Mouse (Mus musculus) midbrain, embryonic 15.5 days (tissue): ENCODE data around the gene Tmem232. TPM values are rescaled to one million over a fixed set of nuclear protein-coding genes. Genes with fewer than 3 reads are reported as not detected.
"Not testable (repeated sequence)": the region's sequence is repeated elsewhere in the genome, so short reads cannot be mapped to it uniquely, and the experiment has no call there.

Experiments used
- ATAC-seq: fragments of 200-750 bp; cut with Nextera tagmentation; replicated peaks from 2 replicates; pipeline ENCODE4 v1.8.0; 2017; ENCODE audit warnings: moderate TSS enrichment
- H3K27ac ChIP-seq: fragments of 300-500 bp; sonication (generic); 2 replicates; pipeline ENCODE4 v1.5.1; 2015; ENCODE audit warnings: mild to moderate bottlenecking, inconsistent platforms
- H3K27me3 ChIP-seq: fragments of 300-500 bp; sonication (generic); replicated peaks from 2 replicates; pipeline ENCODE4 v1.6.1; 2015; ENCODE audit warnings: inconsistent platforms
- H3K36me3 ChIP-seq: fragments of 300-500 bp; sonication (generic); replicated peaks from 2 replicates; pipeline ENCODE4 v1.6.1; 2015; ENCODE audit warnings: inconsistent platforms
- H3K4me1 ChIP-seq: fragments of 300-500 bp; sonication (generic); 2 replicates; pipeline ENCODE4 v1.6.1; 2015; ENCODE audit warnings: inconsistent platforms
- H3K4me2 ChIP-seq: fragments of 300-500 bp; sonication (generic); 2 replicates; pipeline ENCODE4 v1.6.1; 2015; ENCODE audit warnings: inconsistent platforms, mild to moderate bottlenecking, moderate library complexity
- H3K4me3 ChIP-seq: fragments of 300-500 bp; sonication (generic); 2 replicates; pipeline ENCODE4 v1.5.1; 2015; ENCODE audit warnings: mild to moderate bottlenecking, inconsistent platforms
- H3K9ac ChIP-seq: fragments of 300-500 bp; sonication (generic); 2 replicates; pipeline ENCODE4 v1.6.1; 2015; ENCODE audit warnings: mild to moderate bottlenecking, inconsistent platforms
- H3K9me3 ChIP-seq: fragments of 300-500 bp; sonication (generic); 2 replicates; pipeline ENCODE4 v1.6.1; 2016; ENCODE audit warnings: inconsistent platforms
- WGBS: fragments of 180-500 bp; shearing (Covaris S2); methylation state at CpG from one replicate; pipeline ENCODE4 v1.1.7; 2015; ENCODE audit warnings: mixed read lengths; 5-methylcytosine and 5-hydroxymethylcytosine counted together
- polyA plus RNA-seq: library from polyadenylated mRNA; unstranded; fragments of >200 nt; fragmentation: Nextera tagmentation; extraction: Ambion mirVana; gene quantifications from 2 replicates; pipeline ENCODE4 v1.2.1, GENCODE M21; 2015

The Tmem232 gene
- polyA plus RNA-seq, 1 experiment from 2014 or later: 0.48 TPM

DNA sequence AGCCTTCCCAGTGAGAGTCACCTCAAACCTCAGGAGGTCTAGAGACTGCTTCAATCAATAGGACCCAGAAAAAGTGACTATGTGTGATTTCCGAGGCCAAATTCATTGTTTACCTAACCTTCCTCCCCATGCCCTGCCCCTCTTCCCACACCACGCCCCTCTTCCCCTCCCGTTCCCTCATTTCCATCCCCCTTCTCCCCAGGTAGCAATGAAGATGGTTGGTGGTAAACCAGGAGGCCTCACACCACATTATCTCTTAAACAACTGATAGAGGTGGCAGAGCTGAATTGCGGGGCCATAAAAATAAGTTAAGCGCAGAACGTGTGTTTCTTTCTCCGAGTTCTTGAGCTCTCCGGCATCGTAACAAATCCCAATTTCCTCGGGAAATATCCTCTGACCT lies 55.9 kb downstream of the Tmem232 start:
- 87% methylated on average over 10 of the region's 10 CpGs for WGBS
- Histone ChIP-seq H3K27me3 (no peaks in the 10 kb centered on the region), H3K4me2 (no peak overlapping the region), H3K27ac (no peak overlapping the region), H3K4me3 (no peak overlapping the region), H3K36me3 (no peaks in the 10 kb centered on the region), H3K9ac (no peak overlapping the region), H3K9me3 (no peaks in the 10 kb centered on the region), H3K4me1 (no peaks in the 10 kb centered on the region)
- ATAC-seq: no peak

DNA sequence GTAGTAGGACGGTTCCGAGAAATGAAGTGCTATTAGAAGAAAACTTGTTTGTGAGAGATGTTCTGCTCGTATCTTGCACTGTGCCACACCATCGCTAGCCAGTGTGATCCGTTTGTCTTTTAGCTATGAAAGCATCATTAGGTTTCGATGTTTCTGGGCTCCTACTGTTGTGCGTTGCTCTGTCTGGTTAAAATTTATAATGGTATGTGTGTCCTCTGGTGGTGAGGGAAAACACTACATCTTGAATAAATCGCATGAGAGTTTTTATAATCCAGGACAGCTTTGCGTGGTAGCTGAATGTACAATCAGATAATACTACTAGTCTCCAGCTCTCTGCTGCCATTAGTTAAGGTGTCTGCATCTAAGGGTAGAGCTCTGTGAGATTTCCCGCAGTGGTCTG lies 63.8 kb downstream of the Tmem232 start:
- Histone ChIP-seq H3K9ac (no peak overlapping the region), H3K4me2 (no peak overlapping the region), H3K36me3 (no peaks in the 10 kb centered on the region), H3K27me3 (no peaks in the 10 kb centered on the region), H3K4me3 (no peak overlapping the region), H3K4me1 (no peaks in the 10 kb centered on the region), H3K9me3 (no peaks in the 10 kb centered on the region), H3K27ac (no peak overlapping the region)
- WGBS: 91% methylated on average over 10 of the region's 10 CpGs
- ATAC-seq: no peak

DNA sequence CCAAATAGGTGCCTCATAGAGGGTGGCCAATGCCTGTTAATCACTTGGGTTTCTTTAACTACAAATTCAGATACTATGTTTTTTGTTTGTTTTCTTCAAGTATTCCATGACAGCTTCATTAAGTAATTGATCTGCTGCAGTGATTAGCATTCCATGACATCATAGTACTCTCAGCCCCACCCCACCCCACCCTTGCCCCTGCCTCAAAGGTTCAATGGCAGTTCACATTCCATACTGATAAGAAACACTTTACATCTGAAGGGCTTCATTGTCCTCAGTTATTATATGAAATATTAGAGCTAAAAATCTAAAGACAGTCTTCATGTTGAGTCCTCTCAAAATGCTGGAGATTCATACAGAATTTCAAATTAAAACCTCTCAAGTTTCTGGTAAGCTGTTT lies 89.8 kb downstream of the Tmem232 start:
- H3K4me2 ChIP-seq: no peak overlapping the region
- no peaks in the 10 kb centered on the region for H3K4me1 ChIP-seq
- no peak for ATAC-seq
- no peaks in the 10 kb centered on the region for H3K27me3 ChIP-seq
- H3K9ac ChIP-seq: no peak overlapping the region
- H3K27ac ChIP-seq: no peak overlapping the region
- no peaks in the 10 kb centered on the region for H3K9me3 ChIP-seq
- no peaks in the 10 kb centered on the region for H3K36me3 ChIP-seq
- H3K4me3 ChIP-seq: no peak overlapping the region

DNA sequence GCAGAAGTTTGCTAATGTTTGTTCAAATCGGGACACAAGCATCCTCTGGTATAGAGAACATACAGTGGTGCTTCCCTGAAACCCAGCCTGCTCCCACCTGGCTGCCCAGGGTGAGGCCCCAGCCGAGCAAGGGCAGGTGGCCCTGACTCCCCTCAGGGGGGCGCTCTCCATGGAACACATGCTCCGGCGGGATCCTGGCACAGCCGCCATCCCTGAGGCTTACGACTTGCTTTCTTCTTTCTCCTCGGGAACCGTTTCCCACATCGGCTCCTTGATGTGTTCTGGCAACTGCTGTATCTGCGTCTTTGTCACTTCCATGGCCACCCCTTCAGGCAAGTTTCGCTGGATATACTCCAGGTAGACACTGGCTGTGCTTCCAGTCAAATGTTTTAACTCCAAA lies 102.7 kb downstream of the Tmem232 start:
- not testable (repeated sequence) for H3K4me2 ChIP-seq, H3K4me1 ChIP-seq, H3K27me3 ChIP-seq, H3K36me3 ChIP-seq, H3K27ac ChIP-seq, H3K4me3 ChIP-seq, H3K9me3 ChIP-seq, H3K9ac ChIP-seq, ATAC-seq
- 91% methylated on average over 12 of the region's 12 CpGs for WGBS

DNA sequence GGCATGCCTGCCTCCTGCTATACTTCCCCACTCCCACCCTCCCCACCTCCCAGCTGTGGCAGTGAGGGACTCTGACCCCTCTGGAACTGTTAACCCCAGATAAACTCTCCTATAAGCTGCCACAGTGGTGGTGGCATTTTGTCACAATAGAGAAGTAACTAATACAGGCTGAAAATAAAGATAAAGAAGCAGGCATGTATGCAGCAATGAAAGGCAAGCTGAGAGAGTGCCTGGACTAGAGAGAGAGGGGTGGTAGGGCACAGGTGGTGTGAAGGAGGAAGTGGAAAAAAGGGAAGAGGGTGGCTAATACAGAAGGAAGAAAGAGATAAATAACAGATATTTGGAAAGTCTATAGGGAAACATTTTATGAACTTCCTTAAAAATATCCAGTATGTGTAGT lies 121.5 kb downstream of the Tmem232 start:
- Histone ChIP-seq H3K4me3 (no peak overlapping the region), H3K27ac (no peak overlapping the region), H3K27me3 (no peaks in the 10 kb centered on the region), H3K4me2 (no peak overlapping the region), H3K4me1 (no peaks in the 10 kb centered on the region), H3K36me3 (no peaks in the 10 kb centered on the region), H3K9ac (no peak overlapping the region), H3K9me3 (no peaks in the 10 kb centered on the region)
- ATAC-seq: no peak

DNA sequence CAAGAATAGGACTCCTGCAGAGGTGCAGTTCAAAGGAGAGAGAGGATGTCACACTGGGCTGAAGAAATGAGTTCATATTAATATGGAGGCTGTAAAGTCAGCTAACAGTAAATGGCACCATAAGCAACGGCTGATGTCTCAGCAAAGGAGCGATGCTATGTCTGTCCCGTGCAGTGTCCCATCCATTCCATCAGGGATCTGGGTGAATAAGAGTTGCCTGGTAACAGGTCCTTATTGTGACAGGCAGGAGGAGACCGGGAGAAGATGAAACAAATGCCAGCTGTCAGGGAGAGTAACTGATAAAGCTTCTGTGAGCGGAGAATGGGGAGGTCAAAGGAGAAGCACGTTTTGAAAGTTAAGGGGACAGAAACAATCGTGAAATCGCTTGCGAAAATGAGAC lies 135.3 kb downstream of the Tmem232 start:
- H3K9me3 ChIP-seq: no peaks in the 10 kb centered on the region
- no peak overlapping the region for H3K27ac ChIP-seq
- 0 out of 2 replicates have a peak, but pooled peaks cover 4% of the 10 kb centered on the region for H3K4me1 ChIP-seq
- peak overlapping the region; percentile 24 for H3K4me2 ChIP-seq
- no peaks in the 10 kb centered on the region for H3K27me3 ChIP-seq
- WGBS: 18% methylated on average over 9 of the region's 9 CpGs
- peak; percentile 62; the same call in 1 of the 2 replicates for ATAC-seq
- no peaks in the 10 kb centered on the region for H3K36me3 ChIP-seq
- H3K4me3 ChIP-seq: no peak overlapping the region
- H3K9ac ChIP-seq: no peak overlapping the region

DNA sequence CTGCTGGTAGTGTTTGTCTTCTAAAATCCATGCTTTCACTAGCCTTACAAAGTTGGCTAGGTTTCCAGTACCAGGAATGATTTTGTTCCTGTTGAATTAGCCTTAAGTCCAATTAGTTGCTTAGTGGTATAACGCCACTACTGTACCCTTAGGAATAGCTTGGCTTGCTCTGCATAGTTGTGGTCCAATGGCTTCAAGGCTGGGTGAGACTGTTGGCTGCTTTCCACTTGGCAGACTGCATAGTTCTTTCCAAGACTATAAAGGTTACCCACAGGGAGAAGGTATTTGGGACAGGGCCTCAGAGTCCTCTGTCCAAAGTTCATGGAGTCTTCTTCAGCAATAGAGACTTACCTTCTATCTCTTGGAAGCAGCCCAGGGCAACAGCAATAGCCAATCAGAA lies 139.7 kb downstream of the Tmem232 start:
- 0 out of 2 replicates have a peak, but pooled peaks cover 4% of the 10 kb centered on the region for H3K4me1 ChIP-seq
- ATAC-seq: no peak
- H3K36me3 ChIP-seq: no peaks in the 10 kb centered on the region
- WGBS: 76% methylated on average over 1 of the region's 1 CpGs
- H3K4me2 ChIP-seq: no peak overlapping the region
- no peak overlapping the region for H3K9ac ChIP-seq
- H3K9me3 ChIP-seq: no peaks in the 10 kb centered on the region
- H3K27ac ChIP-seq: no peak overlapping the region
- H3K27me3 ChIP-seq: no peaks in the 10 kb centered on the region
- H3K4me3 ChIP-seq: no peak overlapping the region

DNA sequence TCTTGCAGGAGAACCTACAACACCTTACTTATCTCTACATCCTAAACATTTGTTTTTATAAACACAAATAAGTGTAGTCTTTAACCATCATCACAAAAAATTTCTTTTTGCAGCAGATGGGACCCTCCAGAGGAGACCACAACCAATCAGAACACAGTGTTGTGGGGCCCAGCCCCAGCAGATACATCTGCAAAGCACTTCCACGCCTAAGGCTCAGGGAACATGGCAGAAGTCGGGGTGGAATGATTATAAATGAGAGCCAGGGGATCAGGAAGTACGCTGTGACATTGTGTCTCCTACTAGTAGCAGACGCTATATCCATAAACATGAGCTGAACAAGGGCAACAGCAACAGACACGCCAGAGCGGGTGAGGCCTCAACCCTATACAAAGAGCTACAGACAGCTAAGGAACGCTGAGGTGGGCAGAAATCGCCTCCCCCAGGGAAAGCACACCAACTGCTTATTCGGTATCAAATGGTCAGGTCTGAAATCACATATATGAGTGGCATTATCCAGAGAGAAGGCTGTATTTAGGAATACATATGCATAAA lies 156.1 kb downstream of the Tmem232 start:
- no peak overlapping the region for H3K9ac ChIP-seq
- 49% methylated on average over 9 of the region's 9 CpGs for WGBS
- no peak overlapping the region for H3K4me2 ChIP-seq
- no peaks in the 10 kb centered on the region for H3K4me1 ChIP-seq
- H3K9me3 ChIP-seq: no peaks in the 10 kb centered on the region
- no peak for ATAC-seq
- no peaks in the 10 kb centered on the region for H3K36me3 ChIP-seq
- H3K27me3 ChIP-seq: no peaks in the 10 kb centered on the region
- H3K4me3 ChIP-seq: no peak overlapping the region
- no peak overlapping the region for H3K27ac ChIP-seq

DNA sequence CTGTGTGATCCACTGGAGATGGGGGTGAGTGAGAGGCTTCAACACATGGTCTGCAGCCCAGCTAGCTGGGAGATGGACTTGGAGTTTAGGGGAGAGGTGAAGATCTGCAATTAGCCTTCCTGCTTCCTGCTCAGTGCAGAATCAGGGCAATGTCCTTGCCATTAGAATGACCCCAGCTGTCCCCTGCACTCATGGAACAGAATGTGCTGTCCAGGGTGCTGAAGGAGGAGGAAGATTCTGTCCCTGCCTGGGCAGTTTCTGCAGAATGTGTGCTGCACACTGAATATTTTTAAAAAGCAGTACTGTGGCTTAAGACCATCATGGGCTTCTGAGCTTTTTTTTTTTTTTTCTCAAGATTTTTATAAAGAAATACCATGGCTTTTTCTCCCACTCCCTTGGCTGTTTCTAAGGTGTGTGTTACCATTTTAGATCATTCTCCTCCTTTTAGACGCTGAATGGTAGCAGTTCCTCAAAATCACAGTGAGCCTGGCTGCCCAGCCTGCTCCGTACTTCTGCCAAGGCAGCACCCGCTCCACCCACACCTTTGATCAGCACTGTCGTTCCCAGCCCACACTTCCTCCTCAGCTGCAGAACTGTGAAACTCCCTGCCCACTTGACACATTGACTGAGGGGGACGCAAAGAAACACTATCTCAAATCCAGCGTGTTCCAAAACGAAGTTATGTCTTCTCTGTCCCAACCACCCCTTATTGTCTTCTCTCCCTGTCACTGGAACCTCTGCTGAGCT lies 170.4 kb downstream of the Tmem232 start:
- Histone ChIP-seq H3K4me1 (no peaks in the 10 kb centered on the region), H3K9me3 (no peaks in the 10 kb centered on the region), H3K4me3 (no peak overlapping the region), H3K27me3 (no peaks in the 10 kb centered on the region), H3K27ac (no peak overlapping the region), H3K36me3 (no peaks in the 10 kb centered on the region), H3K4me2 (no peak overlapping the region), H3K9ac (no peak overlapping the region)
- 52% methylated on average over 7 of the region's 7 CpGs for WGBS
- ATAC-seq: no peak

DNA sequence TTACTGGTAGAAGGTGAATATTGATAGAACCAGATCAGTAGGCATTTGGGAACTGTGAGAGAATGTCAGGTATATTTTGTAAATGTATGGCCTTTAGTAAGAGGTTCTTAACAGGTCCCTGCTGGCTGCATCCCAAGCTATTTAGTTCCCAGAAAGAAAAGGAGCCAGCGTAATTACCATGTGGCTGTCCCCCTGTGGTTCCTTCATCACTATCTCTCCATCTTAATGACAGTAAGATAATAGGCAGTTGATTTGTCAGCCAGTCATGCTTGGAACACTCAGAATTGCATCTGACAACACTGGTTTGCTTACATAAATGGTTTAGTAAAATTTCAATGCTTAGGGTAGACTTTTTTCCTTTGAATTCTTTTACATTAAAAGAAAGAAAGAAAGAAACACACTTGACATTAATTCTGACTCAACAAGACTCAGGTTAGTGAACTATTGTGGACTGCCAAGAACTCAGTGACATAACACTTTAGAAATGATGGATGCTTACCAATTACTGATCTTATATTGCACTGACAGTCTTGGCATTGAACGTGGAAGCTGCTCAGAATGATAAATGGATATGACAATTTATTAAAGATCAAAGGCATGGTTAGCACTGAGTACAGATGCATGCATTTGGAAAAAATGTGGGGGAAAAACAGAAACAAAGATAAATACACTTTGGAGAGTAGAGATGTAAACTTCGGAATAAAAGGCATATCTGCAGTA lies 174.9 kb downstream of the Tmem232 start:
- no peak for ATAC-seq
- no peak overlapping the region for H3K9ac ChIP-seq
- no peak overlapping the region for H3K4me2 ChIP-seq
- no peaks in the 10 kb centered on the region for H3K9me3 ChIP-seq
- H3K4me3 ChIP-seq: no peak overlapping the region
- H3K4me1 ChIP-seq: no peaks in the 10 kb centered on the region
- no peak overlapping the region for H3K27ac ChIP-seq
- whole genome bisulfite sequencing: 60% methylated on average over 3 of the region's 3 CpGs
- no peaks in the 10 kb centered on the region for H3K27me3 ChIP-seq
- no peaks in the 10 kb centered on the region for H3K36me3 ChIP-seq

DNA sequence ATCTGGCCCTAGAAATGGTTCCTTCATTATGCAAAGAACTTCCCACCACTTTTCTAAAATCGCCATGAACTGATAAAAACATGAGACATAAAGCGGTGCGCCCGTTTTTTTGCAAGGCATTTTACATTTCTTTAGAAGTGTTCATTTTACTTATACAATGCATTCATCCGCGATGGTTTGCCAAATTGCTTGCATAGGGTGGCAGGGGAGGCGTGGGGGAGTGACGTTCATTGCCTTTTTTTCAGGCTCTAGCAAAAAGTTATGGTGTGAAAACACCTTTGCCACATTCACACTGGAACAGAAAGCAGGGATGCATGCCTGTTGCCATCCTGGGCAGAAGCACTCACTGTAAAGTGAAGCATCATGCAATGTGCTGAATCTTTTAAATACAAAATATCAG lies 188.7 kb downstream of the Tmem232 start:
- no peaks in the 10 kb centered on the region for H3K9me3 ChIP-seq
- no peak overlapping the region for H3K4me3 ChIP-seq
- no peaks in the 10 kb centered on the region for H3K4me1 ChIP-seq
- no peaks in the 10 kb centered on the region for H3K27me3 ChIP-seq
- no peak overlapping the region for H3K4me2 ChIP-seq
- H3K36me3 ChIP-seq: no peaks in the 10 kb centered on the region
- no peak overlapping the region for H3K9ac ChIP-seq
- ATAC-seq: no peak
- H3K27ac ChIP-seq: no peak overlapping the region
- WGBS: 92% methylated on average over 8 of the region's 8 CpGs

DNA sequence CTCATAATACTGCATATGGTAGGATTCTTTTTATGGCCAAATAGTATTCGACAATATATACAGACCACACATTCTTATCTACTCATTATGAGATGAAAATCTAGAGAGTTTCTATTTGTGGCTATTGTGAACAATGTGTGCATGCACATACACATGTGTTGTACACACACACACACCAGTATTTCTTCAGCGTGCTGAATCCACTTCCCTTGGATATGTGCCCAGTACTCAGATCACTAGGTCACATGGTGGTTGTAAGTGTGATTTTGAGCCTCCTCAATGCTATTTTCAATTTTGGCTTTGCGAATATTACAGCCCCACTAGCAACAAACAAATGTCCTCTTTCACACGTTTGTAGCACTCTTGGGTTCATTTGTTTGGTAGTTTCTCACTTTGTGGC lies 200.6 kb downstream of the Tmem232 start:
- H3K36me3 ChIP-seq: no peaks in the 10 kb centered on the region
- no peaks in the 10 kb centered on the region for H3K27me3 ChIP-seq
- no peak for ATAC-seq
- WGBS: 80% methylated on average over 4 of the region's 4 CpGs
- H3K4me1 ChIP-seq: no peaks in the 10 kb centered on the region
- H3K9ac ChIP-seq: no peak overlapping the region
- H3K27ac ChIP-seq: no peak overlapping the region
- H3K4me2 ChIP-seq: no peak overlapping the region
- H3K4me3 ChIP-seq: no peak overlapping the region
- H3K9me3 ChIP-seq: no peaks in the 10 kb centered on the region

DNA sequence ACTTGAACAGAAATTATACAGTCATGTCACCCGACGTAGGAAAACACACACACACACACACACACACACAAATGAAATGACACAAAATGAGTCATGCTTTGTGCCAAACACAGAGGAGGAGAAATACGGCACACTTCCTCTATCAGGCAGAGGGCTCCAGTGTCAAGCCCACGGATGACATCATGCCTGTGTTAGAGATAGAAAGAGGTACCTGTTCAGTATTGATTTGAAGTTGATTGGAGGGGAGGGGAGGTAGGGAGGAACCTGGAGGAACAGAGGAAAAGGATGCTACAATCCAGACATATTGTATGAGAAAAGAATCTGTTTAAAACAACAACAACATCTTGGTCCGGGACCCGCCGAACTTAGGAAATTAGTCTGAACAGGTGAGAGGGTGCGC lies 209.8 kb downstream of the Tmem232 start:
- Histone ChIP-seq H3K27me3 (no peaks in the 10 kb centered on the region), H3K36me3 (no peaks in the 10 kb centered on the region), H3K27ac (no peak overlapping the region), H3K9ac (no peak overlapping the region), H3K4me3 (no peak overlapping the region), H3K4me1 (no peaks in the 10 kb centered on the region), H3K9me3 (no peaks in the 10 kb centered on the region), H3K4me2 (no peak overlapping the region)
- no peak for ATAC-seq
- WGBS: 95% methylated on average over 8 of the region's 8 CpGs
